8 mouse cellular contexts compared by ENCODE assay signal in the genomic region with DNA sequence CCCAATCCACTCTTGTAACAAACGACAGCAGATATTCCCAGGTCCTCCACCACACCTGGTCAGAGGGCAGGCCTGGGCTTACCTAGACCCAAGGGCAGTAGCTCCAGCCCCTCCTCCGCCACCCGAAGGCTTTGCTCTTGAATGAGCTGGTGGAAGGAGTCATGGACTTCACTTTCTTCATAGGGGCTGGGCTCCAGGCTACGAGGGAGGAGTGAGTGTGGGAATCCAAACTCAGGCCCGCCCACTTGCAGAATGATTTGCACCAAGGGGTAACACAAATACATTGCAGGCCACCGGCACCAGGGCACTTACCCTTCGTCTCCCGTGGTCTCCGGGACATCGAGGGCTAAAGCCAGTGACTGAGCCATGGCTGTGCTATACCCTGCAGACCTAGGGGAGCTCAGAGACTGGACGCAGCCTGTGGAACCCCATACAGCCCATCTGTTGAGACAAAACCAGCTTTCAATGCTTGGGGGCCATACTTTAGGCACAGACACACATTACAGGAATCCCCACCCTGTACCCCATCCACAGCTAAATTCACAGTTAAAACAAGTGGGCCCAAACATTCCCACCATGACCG. TPM values are rescaled to one million over a fixed set of nuclear protein-coding genes. Genes with fewer than 3 reads are reported as not detected.
DNase-seq lines count a peak whose midpoint lies in the region; ATAC-seq and TF ChIP-seq lines count a peak whose summit lies in the region.

No protein-coding gene starts in this region.

- H3K4me3 ChIP-seq in forebrain, embryonic 10.5 days: peak overlapping the region; percentile 55
- H3K4me3 ChIP-seq in forebrain, embryonic 15.5 days: no peak overlapping the region
- no peak overlapping the region for H3K4me3 ChIP-seq in cortical plate, adult 2 months (ENCODE audit: insufficient read depth, low read length)
- peak overlapping the region; percentile 52 for H3K4me3 ChIP-seq in limb, embryonic 14.5 days (replicated peaks; ENCODE audit: low read length)
- peak overlapping the region; percentile 59 for H3K4me3 ChIP-seq in myocyte

- TF ChIP-seq CTCF in cortical plate, adult 2 months (IDR thresholded peaks at IDR 0.05; ENCODE audit: extremely low read depth, insufficient read depth, low read length): no peak

- H3K4me1 ChIP-seq in forebrain, embryonic 10.5 days: peaks cover 65% of the 10 kb centered on the region
- H3K4me1 ChIP-seq in forebrain, embryonic 15.5 days: peaks cover 31% of the 10 kb centered on the region
- H3K4me1 ChIP-seq in cortical plate, adult 2 months (ENCODE audit: control insufficient read depth, insufficient read depth, low read length): no peaks in the 10 kb centered on the region
- peaks cover 35% of the 10 kb centered on the region for H3K4me1 ChIP-seq in limb, embryonic 14.5 days (ENCODE audit: control insufficient read depth, insufficient read depth, low read length)

- H3ac ChIP-seq in myocyte (ENCODE audit: control insufficient read depth, insufficient read length): peak overlapping the region; percentile 29

- TF ChIP-seq POLR2A in cortical plate, adult 2 months (IDR thresholded peaks at IDR 0.05; ENCODE audit: extremely low read depth, insufficient read depth, low read length): no peak
- TF ChIP-seq POLR2A in limb, embryonic 14.5 days (IDR thresholded peaks at IDR 0.05; ENCODE audit: borderline replicate concordance, extremely low read depth, insufficient read depth, insufficient read length): no peak
- TF ChIP-seq POLR2A in myocyte (IDR thresholded peaks at IDR 0.05; ENCODE audit: insufficient read length, low read depth): peak; percentile 25

- H3K36me3 ChIP-seq in forebrain, embryonic 10.5 days (replicated peaks): peaks cover 9% of the 10 kb centered on the region; the same call in 1 of the 2 replicates
- no peaks in the 10 kb centered on the region for H3K36me3 ChIP-seq in forebrain, embryonic 15.5 days
- H3K36me3 ChIP-seq in limb, embryonic 14.5 days (ENCODE audit: control insufficient read depth, insufficient read depth, low read length): peaks cover 23% of the 10 kb centered on the region
- H3K36me3 ChIP-seq in myocyte (ENCODE audit: control insufficient read depth, insufficient read depth): peaks cover 9% of the 10 kb centered on the region

- no peaks in the 10 kb centered on the region for H3K9me3 ChIP-seq in forebrain, embryonic 10.5 days
- H3K9me3 ChIP-seq in forebrain, embryonic 15.5 days: no peaks in the 10 kb centered on the region
- H3K9me3 ChIP-seq in limb, embryonic 14.5 days (ENCODE audit: control insufficient read depth, low read length): no peaks in the 10 kb centered on the region

- H3K9ac ChIP-seq in forebrain, embryonic 15.5 days (replicated peaks): no peak overlapping the region
- H3K9ac ChIP-seq in limb, embryonic 14.5 days (ENCODE audit: low read depth, low read length, severe bottlenecking): peak overlapping the region; percentile 64

- no peaks in the 10 kb centered on the region for H3K79me2 ChIP-seq in myocyte (ENCODE audit: control insufficient read depth, insufficient read depth)

- H3K27me3 ChIP-seq in forebrain, embryonic 10.5 days (ENCODE audit: poor library complexity, severe bottlenecking): peaks cover 61% of the 10 kb centered on the region
- H3K27me3 ChIP-seq in forebrain, embryonic 15.5 days: peaks cover 35% of the 10 kb centered on the region
- no peaks in the 10 kb centered on the region for H3K27me3 ChIP-seq in limb, embryonic 14.5 days (ENCODE audit: control insufficient read depth, insufficient read depth, low read length)
- no peaks in the 10 kb centered on the region for H3K27me3 ChIP-seq in myocyte (ENCODE audit: control insufficient read depth, insufficient read depth, insufficient read length)

- peak overlapping the region; percentile 84 for H3K27ac ChIP-seq in forebrain, embryonic 10.5 days
- H3K27ac ChIP-seq in forebrain, embryonic 15.5 days (replicated peaks): no peak overlapping the region
- peak overlapping the region; percentile 69 for H3K27ac ChIP-seq in cortical plate, adult 2 months (ENCODE audit: insufficient read depth, low read length)
- peak overlapping the region; percentile 72; the same call in 1 of the 2 replicates for H3K27ac ChIP-seq in limb, embryonic 14.5 days (replicated peaks; ENCODE audit: low read depth, low read length)

- no peak for ATAC-seq in forebrain, embryonic 15.5 days (replicated peaks)
- ATAC-seq in limb, embryonic 14.5 days (ENCODE audit: low FRiP score, low read depth): no peak

- WGBS in forebrain, embryonic 10.5 days: 67% methylated on average over 12 of the region's 12 CpGs
- 70% methylated on average over 12 of the region's 12 CpGs for whole genome bisulfite sequencing in forebrain, embryonic 15.5 days
- 55% methylated on average over 12 of the region's 12 CpGs for WGBS in limb, embryonic 14.5 days

- no peak overlapping the region for H3K4me2 ChIP-seq in forebrain, embryonic 15.5 days (replicated peaks)
- H3K4me2 ChIP-seq in limb, embryonic 14.5 days (replicated peaks; ENCODE audit: low read depth, low read length, severe bottlenecking): peak overlapping the region; percentile 98
- H3K4me2 ChIP-seq in myocyte (ENCODE audit: low read depth): peak overlapping the region; percentile 94

- no peak for DNase-seq in forebrain, embryonic 10.5 days (ENCODE audit: extremely low spot score, low spot score)
- peak; percentile 54 for DNase-seq in heart, postnatal 4 days
- no peak for DNase-seq in limb, embryonic 14.5 days (ENCODE audit: low spot score)
- DNase-seq in left cerebral cortex, adult 11 months (ENCODE audit: low spot score): no peak
- DNase-seq in cerebellum, postnatal 10 days: no peak

TF ChIP-seq in myocyte, 11 proteins besides CTCF, POLR2A, EP300 and RAD21:
- TF ChIP-seq MYOD1 (IDR thresholded peaks at IDR 0.05; ENCODE audit: control insufficient read depth in 1 of 3, insufficient read length in 2 of 3, low read depth in 2 of 3): no peak
- no peak for TF ChIP-seq TCF3 (IDR thresholded peaks at IDR 0.05; ENCODE audit: insufficient read length, low read depth)
- TF ChIP-seq USF1 (IDR thresholded peaks at IDR 0.05; ENCODE audit: low read depth): no peak
- no peak for TF ChIP-seq SRF (IDR thresholded peaks at IDR 0.05; ENCODE audit: control insufficient read depth, insufficient read length, low read depth)
- TF ChIP-seq REST (IDR thresholded peaks at IDR 0.05; ENCODE audit: insufficient read depth, insufficient read length): no peak
- no peak for TF ChIP-seq E2F4 (IDR thresholded peaks at IDR 0.05; ENCODE audit: insufficient read depth)
- no peak for TF ChIP-seq MYOG (IDR thresholded peaks at IDR 0.05; ENCODE audit: control insufficient read depth in 1 of 3, insufficient read depth in 1 of 3, insufficient read length in 2 of 3, low read depth in 2 of 3)
- no peak for TF ChIP-seq MAX (IDR thresholded peaks at IDR 0.05; ENCODE audit: low read depth)
- no peak for TF ChIP-seq CEBPB (IDR thresholded peaks at IDR 0.05; ENCODE audit: insufficient read depth, poor library complexity, severe bottlenecking)

RNA-seq across cellular contexts. Expression of a gene that starts 2.9 kb away (rescaled TPM):
- 1.4 and 1.5 TPM in 2 replicates for polyA plus RNA-seq in forebrain, embryonic 10.5 days (2016; fragmentation: Nextera tagmentation; extraction: Ambion mirVana)
- 0.43 and 0.45 TPM in 2 replicates for polyA plus RNA-seq in forebrain, embryonic 15.5 days (2015; fragmentation: Nextera tagmentation; extraction: Ambion mirVana)
- 0.54 and 0.79 TPM in 2 replicates for polyA plus RNA-seq in cortical plate, adult 2 months (2012; rRNA removed)
- 1 to 10 TPM; 3.1 to 3.3 TPM for total RNA-seq in heart, postnatal 4 days (2021)
- 3.1 and 4.6 TPM in 2 replicates for polyA plus RNA-seq in limb, embryonic 14.5 days (2012; rRNA removed)
- polyA plus RNA-seq in limb, embryonic 14.5 days (2014; fragmentation: Nextera tagmentation; extraction: Ambion mirVana): 1.1 and 1.2 TPM in 2 replicates
- polyA plus RNA-seq in myocyte (2012; fragmentation: generic; extraction: Trizol): 0.19 TPM

RNA-seq across cellular contexts. Expression of a gene that starts 3.1 kb away (rescaled TPM):
- 11.0 and 12.2 TPM in 2 replicates for polyA plus RNA-seq in forebrain, embryonic 10.5 days (2016; fragmentation: Nextera tagmentation; extraction: Ambion mirVana)
- polyA plus RNA-seq in forebrain, embryonic 15.5 days (2015; fragmentation: Nextera tagmentation; extraction: Ambion mirVana): 1.9 and 2.6 TPM in 2 replicates
- polyA plus RNA-seq in cortical plate, adult 2 months (2012; rRNA removed): 9.1 and 9.7 TPM in 2 replicates
- total RNA-seq in heart, postnatal 4 days (2021): 10 to 100 TPM; 26.4 to 28.6 TPM
- 28.2 and 31.1 TPM in 2 replicates for polyA plus RNA-seq in limb, embryonic 14.5 days (2012; rRNA removed)
- polyA plus RNA-seq in limb, embryonic 14.5 days (2014; fragmentation: Nextera tagmentation; extraction: Ambion mirVana): 19.0 and 24.5 TPM in 2 replicates
- polyA plus RNA-seq in myocyte (2012; fragmentation: generic; extraction: Trizol): 51.9 TPM

RNA-seq across cellular contexts. Expression of a gene that starts 18.5 kb away (rescaled TPM):
- 1.8 and 3.2 TPM in 2 replicates for polyA plus RNA-seq in forebrain, embryonic 10.5 days (2016; fragmentation: Nextera tagmentation; extraction: Ambion mirVana)
- 0.18 TPM in 1 of 2 replicates, not detected in the other for polyA plus RNA-seq in forebrain, embryonic 15.5 days (2015; fragmentation: Nextera tagmentation; extraction: Ambion mirVana)
- 0.47 and 0.50 TPM in 2 replicates for polyA plus RNA-seq in cortical plate, adult 2 months (2012; rRNA removed)
- not detected for total RNA-seq in heart, postnatal 4 days (2021)
- 0.11 and 0.41 TPM in 2 replicates for polyA plus RNA-seq in limb, embryonic 14.5 days (2012; rRNA removed)
- not detected in 2 replicates for polyA plus RNA-seq in limb, embryonic 14.5 days (2014; fragmentation: Nextera tagmentation; extraction: Ambion mirVana)
- polyA plus RNA-seq in myocyte (2012; fragmentation: generic; extraction: Trizol): not detected

RNA-seq across cellular contexts. Expression of a gene that starts 30.5 kb away (rescaled TPM):
- polyA plus RNA-seq in forebrain, embryonic 10.5 days (2016; fragmentation: Nextera tagmentation; extraction: Ambion mirVana): 0.17 and 0.58 TPM in 2 replicates
- polyA plus RNA-seq in forebrain, embryonic 15.5 days (2015; fragmentation: Nextera tagmentation; extraction: Ambion mirVana): 0.72 and 0.79 TPM in 2 replicates
- polyA plus RNA-seq in cortical plate, adult 2 months (2012; rRNA removed): 0.86 and 1.1 TPM in 2 replicates
- total RNA-seq in heart, postnatal 4 days (2021): 1 to 10 TPM; 2.7 to 3.5 TPM
- 0.17 and 0.62 TPM in 2 replicates for polyA plus RNA-seq in limb, embryonic 14.5 days (2012; rRNA removed)
- 0.59 and 0.92 TPM in 2 replicates for polyA plus RNA-seq in limb, embryonic 14.5 days (2014; fragmentation: Nextera tagmentation; extraction: Ambion mirVana)
- polyA plus RNA-seq in myocyte (2012; fragmentation: generic; extraction: Trizol): 0.35 TPM

RNA-seq across cellular contexts. Expression of a gene that starts 30.5 kb away (rescaled TPM):
- polyA plus RNA-seq in forebrain, embryonic 10.5 days (2016; fragmentation: Nextera tagmentation; extraction: Ambion mirVana): 36.9 and 38.0 TPM in 2 replicates
- 12.3 and 12.6 TPM in 2 replicates for polyA plus RNA-seq in forebrain, embryonic 15.5 days (2015; fragmentation: Nextera tagmentation; extraction: Ambion mirVana)
- polyA plus RNA-seq in cortical plate, adult 2 months (2012; rRNA removed): 10.6 and 13.5 TPM in 2 replicates
- 10 to 100 TPM; 81.2 to 85.1 TPM for total RNA-seq in heart, postnatal 4 days (2021)
- 41.4 and 58.5 TPM in 2 replicates for polyA plus RNA-seq in limb, embryonic 14.5 days (2012; rRNA removed)
- 68.3 and 75.8 TPM in 2 replicates for polyA plus RNA-seq in limb, embryonic 14.5 days (2014; fragmentation: Nextera tagmentation; extraction: Ambion mirVana)
- polyA plus RNA-seq in myocyte (2012; fragmentation: generic; extraction: Trizol): 109 TPM

Comparison
In these comparisons a context has a peak if more than half of its experiments do, and no peak if none do; other contexts are left out.
1. H3K4me3 ChIP-seq: peak in forebrain, embryonic 10.5 days (single experiment), limb, embryonic 14.5 days (single experiment) and myocyte (single experiment); none in forebrain, embryonic 15.5 days (single experiment) and cortical plate, adult 2 months (single experiment).